Mouse (Mus musculus): ENCODE data around the gene P4ha3.
A peak's percentile ranks its signal among the peaks of the same experiment; 100 is the strongest.

Gene P4ha3

DNA sequence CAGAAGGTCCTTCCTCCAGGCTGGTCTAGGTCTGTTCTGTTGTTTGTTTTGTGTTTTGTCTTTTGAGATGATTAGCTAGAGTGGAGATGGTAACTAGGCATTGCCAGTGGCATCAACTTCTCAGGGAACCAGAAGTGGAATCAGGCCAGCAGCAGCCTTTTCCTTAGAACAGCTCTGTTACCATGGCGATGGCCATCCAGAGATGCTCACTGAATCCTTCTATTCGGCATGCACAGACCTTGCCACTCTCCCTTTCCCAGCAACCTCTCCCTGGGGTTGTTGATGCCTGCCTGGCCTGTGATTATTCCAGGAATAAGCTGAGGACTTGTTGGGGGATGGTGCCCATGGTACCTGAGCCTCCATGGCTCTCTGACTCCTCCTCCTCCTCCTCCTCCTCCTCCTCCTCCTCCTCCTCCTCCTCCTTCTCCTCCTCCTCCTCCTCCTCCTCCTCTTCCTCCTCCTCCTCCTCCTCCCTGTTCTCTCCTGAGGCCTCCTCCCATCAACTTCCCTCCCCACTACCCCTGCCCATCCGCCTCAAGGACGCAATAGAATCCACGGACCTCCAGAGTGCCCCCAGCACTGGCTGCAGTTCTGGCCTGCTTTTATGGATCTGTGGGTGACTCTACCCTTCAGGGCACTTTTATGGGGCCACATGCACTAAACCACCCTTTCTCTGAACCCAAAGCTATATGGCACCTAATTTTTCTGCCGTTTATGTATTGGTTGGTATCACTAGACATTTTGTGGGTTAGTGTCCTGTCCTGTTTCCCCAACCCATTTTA, 22.7 kb downstream of the P4ha3 start:
- peak; percentile 76 for DNase-seq

DNA sequence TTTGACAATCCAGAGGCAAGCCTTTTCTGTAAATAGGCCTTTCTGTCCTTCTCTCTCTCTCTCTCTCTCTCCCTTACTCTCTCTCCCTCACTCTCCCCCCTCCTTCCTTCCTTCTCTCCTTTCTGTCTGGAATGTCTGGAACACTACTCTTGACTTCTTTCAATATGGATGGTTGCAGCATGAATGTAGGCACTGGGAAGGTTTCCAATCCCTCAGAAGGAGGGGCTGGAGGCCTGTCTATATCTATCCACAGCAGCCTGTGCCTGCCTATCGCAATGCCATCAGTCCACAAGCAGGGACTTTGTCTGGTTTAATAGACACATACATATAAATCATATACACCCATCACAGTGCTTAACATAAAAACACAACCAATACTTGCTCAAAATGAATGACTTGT, 23.9 kb downstream of the P4ha3 start:
- DNase-seq: no peak

DNA sequence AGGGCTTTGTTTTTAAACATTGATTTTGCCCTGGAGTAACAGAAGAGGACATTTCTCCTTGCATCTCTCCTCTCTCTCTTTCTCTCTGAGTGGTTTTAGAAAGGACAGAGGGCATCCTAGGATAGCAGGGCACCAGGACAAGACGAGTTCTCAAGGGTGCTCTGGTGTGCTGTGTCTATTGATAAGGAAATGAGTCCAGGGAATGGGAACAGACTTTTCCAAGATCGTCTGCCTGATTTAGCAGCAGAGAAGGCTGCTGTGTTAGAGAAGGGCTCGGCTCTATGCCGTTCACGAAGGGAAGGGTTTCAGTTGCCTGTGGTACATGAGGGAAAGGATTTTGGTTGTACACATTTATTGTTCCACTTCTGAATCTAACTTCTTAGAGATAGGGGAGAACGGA, 24.4 kb downstream of the P4ha3 start:
- no peak for DNase-seq

DNA sequence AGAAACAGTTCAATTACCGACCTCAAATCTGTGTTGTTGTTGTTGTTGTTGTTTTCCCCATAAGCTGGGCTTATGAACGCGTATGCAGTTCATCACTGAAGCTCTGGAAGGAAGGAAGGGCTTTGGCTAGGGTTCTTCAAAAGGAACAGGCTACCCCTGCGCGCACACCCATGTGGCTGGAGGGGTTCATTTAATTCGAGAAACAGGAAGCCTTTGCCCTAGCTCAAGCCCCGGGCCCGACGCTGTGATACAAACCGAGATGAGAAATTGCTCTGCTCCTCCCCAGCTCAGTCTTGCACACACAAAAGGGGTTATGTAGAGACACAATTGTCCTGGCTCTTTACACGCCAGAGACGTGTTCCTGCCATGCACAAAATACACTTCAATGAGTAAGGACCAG, 25.0 kb downstream of the P4ha3 start:
- DNase-seq: no peak

DNA sequence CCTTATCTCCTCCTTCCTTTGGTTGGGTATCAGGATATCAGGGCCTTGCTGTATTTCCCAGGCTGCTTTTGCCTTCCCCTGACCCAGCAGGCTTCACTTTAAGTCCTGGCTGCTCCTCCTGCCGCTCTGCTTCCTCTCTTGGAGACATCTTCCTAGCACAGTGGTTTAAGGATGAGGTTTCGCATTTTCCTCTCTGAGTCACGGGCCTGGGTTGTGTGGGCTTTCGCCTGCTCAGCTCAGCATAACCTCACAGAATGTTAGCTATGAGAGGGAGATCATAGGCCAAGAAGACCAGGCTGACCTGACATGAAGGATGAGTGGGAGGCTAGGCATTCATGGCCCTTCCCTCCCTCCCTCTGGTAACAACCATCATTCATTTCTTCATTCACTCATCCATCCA, 27.4 kb downstream of the P4ha3 start:
- DNase-seq: no peak

DNA sequence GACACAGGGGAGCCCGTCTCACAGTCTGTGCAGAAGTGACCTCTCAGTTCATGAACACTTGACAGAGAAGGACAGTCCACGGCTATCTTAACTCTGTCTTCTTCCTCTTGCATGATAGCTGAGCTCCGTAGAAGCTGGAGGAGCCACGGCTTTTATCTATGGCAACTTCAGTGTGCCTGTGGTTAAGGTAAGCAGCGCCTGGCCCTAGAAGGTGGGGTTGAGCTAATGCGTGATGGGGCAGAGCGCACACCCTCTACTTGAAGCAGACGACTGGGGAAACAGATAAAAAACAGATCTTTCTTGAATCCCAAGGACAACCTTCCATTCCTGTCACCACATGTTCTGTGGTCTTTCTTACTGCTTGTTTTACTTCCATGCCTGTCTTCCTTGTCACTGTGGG, 31.6 kb downstream of the P4ha3 start:
- no peak for DNase-seq

DNA sequence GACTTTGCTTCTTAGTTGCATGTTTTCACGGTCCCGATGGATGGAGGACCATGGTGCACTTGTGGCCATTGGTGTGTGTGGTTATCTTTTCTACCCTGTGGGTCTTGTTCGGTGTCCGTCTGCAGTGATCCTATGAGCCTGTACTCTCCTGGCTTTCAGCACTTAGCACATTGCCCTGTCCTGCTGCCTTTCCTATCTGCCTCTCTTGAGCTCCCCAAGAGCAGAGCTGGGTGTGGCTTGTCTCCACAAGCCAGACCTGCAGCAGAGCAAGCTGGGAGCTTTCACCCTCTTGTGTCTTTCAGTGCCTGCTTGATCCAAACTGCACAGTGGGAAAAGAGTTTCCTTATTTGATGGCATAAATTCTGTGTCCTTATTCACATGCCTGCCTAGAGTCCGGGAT, 32.2 kb downstream of the P4ha3 start:
- DNase-seq: no peak

DNA sequence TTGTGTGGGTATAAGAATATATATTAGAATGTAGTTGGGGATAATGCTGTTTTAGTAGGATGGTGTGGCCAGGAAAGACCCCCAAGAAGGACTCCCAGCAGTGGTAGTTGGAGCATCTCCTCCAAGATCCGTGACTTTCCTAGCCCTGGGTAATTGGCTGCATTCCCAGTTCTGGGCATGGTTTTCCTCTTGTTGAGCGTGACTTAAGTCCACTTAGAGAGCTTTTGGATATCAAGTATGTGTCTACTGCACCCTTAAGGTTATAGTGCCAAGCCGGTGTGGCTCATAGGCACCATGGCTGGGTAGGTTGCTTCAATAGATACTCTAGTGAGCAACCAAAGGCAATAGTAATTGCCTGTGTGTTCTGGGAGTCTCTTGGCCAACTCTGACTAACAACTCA, 38.4 kb downstream of the P4ha3 start:
- DNase-seq: no peak

DNA sequence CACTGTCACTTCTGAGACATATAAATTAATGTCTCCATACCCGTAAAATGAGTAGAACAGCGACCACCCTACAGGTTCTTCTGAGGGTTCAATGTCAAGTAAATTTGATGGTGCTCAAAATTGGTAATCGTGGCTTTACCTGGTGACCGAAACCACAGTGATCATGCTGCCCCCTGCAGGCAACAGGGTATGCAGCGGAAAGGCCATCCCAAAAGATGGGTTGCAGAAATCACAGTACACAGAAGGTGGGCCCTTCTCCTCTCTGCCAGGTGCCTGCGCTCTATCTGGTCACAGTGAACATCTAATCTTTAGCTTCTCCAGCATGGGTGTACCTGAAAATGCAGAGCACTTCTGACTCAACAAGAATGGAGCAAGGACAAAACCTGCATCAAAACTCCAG, 40.2 kb downstream of the P4ha3 start:
- peak; percentile 55 for DNase-seq

DNA sequence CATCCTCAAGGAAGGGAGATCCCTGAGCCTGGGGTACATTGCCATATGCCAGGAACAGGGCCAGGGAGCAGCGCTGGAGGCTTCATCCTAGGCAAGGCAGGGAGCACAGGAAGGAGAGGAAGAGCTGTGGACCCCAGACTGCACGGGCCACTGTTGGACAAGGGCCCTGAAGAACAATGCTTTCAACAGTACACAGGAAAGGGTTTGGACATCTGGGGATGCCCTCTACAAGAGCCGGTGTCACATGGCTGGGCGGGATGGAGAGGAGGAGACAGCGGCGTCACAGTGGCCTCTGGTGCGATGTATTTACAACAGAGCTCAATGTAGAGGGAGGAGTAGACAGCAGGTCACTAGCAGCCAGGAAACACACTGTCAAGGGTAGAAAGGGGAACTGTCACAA, 42.2 kb downstream of the P4ha3 start:
- DNase-seq: no peak

DNA sequence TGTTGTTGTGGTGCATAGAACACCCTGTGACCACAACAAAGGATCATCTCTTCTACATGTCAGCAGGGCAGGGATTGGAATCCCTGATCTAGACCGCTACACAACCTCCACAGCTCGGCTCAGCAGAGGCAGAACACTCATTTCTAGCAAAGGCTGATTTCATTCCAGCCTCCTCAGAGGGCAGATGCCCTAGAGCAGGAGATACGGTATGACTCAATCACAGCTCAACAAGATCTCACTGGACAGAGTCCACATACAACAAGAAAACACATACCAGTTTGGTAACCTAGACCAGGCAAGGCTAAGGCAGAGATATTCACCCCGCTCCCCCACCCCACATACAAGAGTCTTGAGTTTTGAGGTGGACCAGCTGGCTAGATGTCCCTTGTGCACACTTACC, 43.3 kb downstream of the P4ha3 start:
- no peak for DNase-seq

DNA sequence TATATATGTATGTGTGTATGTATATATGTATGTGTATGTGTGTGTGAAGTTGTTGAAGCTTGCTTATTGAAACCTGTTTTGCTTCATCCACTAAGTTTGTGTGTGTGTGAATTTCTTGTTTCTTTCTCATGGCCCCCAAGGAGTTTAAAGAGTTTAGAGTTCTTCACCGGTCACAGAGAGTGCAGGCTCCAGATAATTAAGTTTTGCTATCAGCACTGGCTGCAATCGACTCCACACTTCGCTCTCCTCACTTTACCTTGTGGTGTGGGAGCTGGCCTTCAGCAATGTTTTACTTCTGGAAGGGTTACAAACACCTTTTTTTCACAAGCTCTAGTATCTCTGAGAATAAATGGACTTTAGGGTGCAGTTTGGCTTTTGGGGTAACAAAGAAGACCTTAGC, 45.9 kb downstream of the P4ha3 start:
- DNase-seq: no peak

DNA sequence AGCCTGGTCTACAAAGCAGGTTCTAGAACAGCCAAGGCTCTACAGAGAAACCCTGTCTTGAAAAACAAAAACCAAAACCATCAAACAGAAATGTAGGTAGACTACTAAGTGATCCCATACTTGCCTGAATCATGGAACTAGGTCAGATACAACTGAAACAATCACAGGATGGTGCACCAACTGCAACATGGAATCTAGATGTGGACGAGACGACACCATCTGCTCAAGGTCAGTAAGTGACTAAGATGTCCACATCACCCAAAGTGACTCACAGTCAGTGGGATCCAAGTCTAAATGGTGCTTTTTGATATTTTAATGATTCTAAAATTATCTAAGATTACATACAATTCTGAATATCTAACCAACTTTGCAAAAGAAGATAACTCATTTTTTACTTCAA, 50.6 kb downstream of the P4ha3 start:
- DNase-seq: no peak

DNA sequence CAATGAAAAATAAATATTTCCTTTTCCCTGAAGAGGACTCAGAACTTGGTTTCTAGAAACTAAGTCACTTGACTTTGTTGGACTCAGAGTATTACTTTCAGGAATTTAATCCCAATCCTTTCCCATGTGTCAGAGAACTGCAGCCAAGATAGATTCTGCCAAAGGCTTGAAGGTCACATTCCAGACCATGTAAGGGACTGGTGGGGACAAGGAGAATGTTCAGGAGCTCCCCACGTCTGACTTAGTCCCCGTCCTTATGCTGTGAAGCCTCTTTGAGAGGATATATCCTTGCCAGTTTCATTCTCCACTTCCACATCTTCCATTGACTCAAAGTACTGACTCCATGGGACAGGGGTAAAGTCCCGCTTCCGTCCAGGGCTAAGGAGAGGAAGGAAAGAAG, 69.7 kb downstream of the P4ha3 start:
- no peak for DNase-seq

DNA sequence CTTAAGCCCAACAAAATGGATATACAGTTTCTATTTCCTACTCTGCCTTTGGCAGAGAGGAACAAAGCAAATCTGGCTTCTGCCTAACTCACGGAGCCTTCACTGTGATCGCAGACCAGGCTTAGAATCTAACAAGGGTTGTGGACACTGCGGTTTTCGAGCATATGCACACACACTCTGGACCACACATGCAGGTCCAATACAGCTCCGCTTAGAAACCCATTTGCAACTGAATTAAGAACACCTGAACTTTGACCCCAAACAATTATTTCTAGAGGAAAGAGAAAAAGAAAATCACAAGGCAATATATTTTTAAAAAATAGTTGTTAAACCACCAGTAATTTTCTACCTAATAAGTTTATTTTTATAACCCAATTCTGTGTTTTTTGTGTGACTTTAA, 71.0 kb downstream of the P4ha3 start:
- DNase-seq: no peak

DNA sequence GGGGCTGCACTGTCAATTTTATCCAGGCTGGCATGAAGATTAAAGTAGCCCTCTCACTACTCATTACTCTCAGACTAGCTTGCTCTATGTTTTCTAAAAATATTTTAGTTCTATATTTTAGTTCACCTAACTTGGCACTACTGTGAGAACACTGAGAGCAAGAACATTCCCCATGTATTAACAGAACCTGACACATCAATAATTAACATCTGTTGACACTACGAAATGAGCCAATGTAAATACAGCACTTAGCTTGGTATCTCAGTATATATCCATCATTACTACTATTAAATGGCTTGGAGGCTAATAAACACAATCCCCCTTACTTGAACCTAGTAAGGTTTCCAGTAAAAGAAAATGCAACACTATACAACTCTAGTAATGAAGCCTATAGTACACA, 71.4 kb downstream of the P4ha3 start:
- DNase-seq: no peak

DNA sequence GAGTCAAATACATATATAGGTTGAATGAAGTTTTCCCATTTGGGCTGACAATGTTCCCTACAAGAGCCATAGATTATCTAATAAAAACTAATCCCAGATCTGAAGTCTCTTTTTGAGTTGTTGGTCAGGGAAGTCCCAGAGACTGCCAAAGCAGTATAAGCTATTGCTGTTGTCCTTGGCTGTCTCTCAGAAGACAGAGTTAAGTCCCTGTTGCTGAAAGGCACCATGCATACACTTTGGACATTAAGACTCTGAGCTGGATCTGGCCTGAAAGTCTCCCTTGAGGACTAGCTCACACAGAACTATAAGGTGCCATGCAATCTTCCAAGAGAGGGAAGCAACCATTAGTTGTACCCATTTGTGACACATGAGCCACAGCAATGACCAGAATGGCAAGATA, 72.5 kb downstream of the P4ha3 start:
- DNase-seq: no peak

DNA sequence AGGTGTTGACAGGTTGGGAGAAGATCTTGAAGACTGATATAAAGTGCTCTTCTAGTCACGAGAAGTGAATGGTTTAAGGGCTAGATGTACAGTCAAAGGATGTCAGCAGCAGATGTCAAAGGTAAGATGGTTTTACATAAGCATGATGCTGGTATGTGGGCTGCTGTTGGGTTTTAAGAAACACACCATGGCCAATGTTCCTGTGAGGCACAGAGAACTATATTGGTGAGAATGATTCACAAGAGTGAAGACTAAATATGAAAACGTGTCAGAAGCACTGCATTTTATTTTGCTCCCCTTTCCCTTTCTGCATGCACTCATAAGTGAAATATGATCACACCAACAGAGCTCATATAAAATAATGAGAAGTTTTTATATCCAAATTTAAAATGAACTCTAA, 77.8 kb downstream of the P4ha3 start:
- DNase-seq: peak; percentile 45

DNA sequence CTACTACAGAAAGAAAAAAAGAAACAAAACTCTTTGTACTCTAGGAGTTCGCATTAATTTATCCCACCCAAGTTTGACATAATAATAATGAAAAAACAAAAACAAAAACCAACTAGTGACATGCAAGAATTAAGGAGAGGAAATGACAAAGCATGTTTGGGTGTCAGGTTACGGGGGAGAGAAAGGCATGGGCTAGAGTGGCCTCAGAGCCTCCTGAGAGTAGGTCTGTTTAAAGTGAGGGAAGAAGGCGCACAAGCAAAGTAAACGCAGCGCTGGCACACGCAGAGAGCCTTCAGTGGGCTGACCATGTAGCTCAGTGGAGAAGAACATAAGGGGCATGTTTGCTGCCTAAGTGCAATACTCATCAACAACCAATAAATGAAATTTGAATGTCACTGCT, 79.6 kb downstream of the P4ha3 start:
- no peak for DNase-seq

Data from right cerebral cortex, adult 18-20 months (tissue).